Mouse (Mus musculus) T-helper 1 cell (primary cell): ENCODE measurements around the gene Pxmp4.

Experiments
- in situ Hi-C: fragments of 300-600 bp; cut with MboI, MseI; formaldehyde crosslinking; loops from one replicate; pipeline ENCODE4 v1.15.1; 2025; ENCODE audit warnings: high pct_unique_total_duplicates

Pxmp4 gene

DNA sequence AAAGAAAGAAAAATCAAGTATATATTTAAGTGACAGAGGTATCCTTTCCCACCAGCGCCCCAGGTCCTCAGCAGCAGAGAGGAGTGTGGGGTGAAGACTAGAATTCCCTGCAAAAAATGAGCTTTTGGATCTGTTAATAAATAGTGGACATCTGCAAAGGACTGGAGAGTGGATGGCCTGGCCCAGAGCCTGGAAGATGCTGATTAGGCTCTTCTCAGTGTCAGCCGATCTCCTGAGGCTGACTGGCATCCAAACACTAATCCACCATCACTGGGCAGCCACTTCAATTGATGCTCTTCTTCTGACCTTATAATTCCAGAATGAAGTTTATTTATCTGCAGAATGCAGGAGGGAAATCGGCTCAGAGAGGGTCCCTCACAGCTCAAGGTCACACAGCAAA lies 30.5 kb downstream of the Pxmp4 start:
- in situ Hi-C loops: no loop called here

DNA sequence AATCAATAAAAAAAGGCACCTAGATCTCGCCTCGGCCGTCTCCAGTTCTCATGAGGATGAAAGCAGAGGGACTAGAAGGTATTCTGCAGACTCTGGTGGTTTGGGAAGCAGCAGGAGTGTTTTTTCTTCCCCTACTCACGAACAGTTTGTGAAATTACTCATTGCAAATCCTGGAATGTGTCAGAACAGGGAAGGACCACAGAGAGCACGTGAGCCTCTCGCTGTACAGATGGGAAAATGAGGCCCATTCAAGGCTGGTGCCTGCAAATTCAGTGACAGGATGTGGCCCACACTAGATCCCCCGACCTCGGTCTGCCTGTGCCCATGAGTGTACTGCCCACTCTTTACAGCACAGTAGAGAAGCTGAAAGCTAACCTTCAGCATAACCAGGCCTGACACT lies 31.5 kb downstream of the Pxmp4 start:
- in situ Hi-C loops: no loop called here

DNA sequence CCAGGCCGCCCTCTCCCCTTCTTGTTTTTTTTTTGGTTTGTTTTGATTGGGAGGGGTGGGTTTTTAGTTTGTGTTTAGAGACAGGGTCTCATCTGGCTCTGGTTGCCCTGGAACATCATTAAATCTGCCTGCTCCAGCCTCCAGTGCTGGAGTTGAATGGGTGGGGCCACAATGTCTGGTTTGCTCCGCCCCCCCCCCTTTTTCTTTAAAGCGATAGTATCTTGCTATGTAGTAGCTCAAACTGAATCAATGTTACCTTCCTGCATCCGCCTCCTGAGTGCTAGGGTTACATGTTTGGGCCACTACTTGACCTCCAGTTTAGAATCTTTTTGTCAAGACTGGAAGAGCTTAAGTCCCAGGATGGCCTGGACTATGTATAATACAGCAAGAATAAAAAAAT lies 32.2 kb downstream of the Pxmp4 start:
- in situ Hi-C loops: no loop called here

DNA sequence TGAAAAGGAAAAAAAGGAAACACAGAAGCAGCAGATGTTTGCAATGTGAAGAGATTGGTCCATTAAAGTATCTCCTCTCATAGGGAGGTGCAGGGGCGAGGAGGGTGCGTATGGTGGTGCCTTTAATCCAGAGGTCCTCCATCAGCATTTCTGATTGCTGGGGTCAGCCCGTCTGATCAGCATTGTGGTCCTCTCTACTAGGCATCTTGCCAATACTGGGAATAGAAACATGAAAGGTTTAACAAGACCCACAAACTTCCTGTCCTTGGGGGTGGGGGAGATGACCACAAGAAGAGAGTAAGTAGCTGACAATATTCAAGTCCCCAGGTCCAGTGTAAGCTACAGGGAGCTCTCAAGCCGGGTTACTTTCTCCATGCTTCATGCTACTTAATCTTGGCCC lies 32.8 kb downstream of the Pxmp4 start:
- in situ Hi-C loops: no loop called here

DNA sequence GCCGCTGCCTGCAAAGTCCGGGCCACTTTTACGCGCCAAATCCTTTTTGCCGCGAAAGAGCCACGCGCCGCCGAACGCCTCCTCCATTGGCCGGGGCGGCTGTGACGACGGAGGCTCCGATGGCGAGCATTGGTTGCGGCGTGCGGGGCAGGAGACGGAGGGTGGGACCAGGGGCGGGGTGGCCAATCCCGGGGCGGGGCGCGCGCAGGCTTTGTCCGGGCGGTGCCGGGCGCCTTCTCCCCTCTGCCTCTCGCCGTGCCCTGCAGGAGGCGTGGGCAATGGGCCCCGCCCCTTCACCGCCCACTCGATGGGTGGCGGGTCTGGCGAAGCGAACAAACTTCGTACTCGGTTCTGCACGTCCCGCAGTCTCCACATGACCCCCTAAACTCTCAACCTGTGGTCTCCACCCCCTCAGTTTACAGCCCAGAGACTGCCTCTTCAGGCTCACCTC lies 33.6 kb downstream of the Pxmp4 start, which contains the start of gene E2f1:
Gene E2f1, minus strand, starts transcription at position 57 of the 451 bp plus-strand sequence.
- in situ Hi-C loops: no loop called here

DNA sequence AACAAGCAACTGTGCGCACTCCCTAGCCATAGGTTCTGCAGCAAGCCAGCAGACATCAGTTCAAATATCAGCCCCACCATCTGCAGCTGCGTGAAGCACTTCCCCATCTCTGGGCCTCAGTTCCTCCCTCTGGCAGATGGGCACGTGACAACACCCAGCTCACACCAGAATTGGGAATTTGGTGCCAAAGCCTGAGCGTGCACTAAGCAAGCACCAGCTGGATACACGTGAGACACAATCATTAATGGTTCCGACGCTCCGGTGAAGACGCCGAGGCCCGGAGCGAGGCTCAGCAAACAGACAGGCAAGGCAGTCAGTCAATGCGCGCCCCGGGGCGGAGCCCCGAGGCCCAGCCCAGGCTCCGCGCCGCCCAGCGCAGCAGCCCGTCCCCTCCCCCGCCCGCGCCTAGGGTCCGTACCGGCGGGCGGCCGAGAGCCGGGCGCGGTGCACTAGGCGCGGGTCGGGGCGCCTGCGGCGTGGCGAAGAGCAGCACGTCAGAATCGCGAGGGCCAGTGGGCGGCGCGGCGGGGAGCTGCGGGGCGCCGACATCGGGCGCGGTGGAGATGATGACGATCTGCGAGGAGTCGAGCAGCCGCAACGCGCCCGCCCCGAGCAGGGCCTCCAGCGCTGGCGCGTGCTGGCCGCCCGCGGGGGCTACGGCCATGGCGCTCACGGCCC lies 34.3 kb downstream of the Pxmp4 start:
- in situ Hi-C loops: no loop called here

DNA sequence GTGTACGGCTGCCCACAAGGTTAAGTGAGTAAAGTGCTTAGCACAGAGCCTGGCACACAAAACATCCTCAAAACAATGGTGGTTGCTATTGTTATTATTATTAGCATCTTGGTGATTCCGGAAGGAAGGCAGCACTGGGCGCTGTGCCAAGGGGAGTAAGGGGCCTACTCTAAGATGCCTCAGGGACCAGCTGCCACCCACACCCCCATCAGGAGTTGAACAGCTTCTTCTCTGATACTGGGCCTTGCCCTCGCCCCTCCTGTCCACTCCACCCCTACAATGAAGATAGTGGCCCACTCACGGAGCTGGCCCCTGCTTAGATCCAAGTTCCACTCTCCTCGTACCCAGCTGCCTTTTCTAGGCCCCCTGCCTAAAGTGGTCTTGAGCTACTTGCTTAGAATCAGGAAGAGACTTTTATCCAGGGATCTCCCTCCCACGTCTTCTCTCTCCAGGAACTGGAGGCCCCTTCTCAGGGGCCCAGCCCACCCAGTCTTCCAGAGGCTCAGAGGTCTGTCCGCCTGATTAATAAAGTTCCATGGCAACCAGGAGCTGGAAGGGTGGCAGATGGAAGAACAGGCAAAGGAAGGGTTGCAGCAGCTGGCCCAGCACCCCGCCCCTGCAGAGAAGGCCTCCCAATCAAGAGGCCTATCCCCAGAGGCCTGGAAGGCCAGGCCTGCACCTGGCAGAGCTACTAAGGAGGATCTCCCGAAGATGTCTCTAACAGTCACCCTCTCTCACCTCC lies 35.0 kb downstream of the Pxmp4 start:
- in situ Hi-C loops: no loop called here

- in situ Hi-C loops: no loop called here
These were observed 35.7 kb downstream of the Pxmp4 start for GRCm38 (mm10) chr2:154567766-154568165.

DNA sequence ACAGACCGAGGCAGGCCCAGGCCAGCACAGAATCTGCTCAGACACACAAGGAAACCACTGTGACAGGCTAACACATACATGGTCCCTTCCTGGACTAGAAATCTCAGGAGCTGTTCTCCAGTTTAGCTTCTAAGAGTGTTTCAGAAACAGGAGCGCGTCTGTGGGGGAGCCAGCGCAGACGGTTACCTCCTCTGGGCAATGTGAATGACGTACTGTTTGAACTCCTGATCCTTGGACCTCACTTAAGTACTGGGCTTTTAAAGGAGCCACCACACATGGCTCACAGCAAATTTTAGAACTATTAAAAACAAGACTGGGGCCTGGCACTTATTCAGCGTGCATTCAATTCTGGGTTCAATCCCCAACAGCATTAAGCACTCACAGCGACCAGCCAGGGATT lies 36.9 kb downstream of the Pxmp4 start:
- in situ Hi-C loops: no loop called here

- in situ Hi-C loops: no loop called here
These were observed 37.9 kb downstream of the Pxmp4 start for GRCm38 (mm10) chr2:154565562-154565961.

- in situ Hi-C loops: no loop called here
These were observed 39.8 kb downstream of the Pxmp4 start for GRCm38 (mm10) chr2:154563612-154564170.

DNA sequence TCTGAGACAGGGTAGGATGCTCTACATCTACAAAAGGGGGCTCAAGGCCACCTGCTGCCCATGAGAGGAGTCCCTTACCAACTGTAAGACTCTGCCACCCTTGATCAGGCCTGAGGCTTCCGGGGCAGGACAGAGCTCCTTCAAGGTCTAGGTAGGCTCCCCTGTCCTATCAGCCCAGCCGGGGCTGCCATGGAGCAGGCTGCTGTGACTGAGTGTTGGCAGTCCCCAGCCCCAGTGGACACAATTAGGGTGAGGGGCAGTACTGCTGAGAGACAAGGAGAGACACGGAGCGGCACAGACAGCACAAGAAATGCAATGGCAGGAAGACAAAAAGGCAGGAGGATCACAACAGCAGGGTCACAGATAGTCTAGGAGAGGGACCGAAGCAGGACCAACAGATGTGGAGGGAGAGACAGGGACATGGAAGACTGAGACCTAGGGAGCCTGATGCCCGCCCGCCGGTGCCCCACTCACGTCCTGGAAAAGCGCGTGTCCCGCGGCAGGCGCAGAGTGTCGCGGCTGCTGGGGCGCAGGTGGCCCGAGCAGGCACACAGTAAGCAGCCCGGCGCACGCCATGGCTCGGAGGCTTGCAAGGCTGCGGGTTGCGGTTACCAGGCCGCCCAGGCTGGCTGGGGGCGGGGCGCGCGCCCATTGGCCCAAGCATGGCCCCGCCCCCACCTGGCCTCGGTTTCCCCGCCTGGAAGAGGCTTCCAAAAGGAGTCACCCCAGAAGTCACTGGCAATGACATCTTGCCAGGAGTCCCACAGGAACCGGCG lies 45.1 kb downstream of the Pxmp4 start, which contains the start of gene Necab3:
Gene Necab3, minus strand, starts transcription at position 627 of the 776 bp plus-strand sequence.
- in situ Hi-C loops: no loop called here

GRCm38 (mm10) chr2:154557184-154557832 lies 46.2 kb downstream of the Pxmp4 start:
- in situ Hi-C loops: no loop called here

GRCm38 (mm10) chr2:154555235-154555634 lies 48.3 kb downstream of the Pxmp4 start:
- in situ Hi-C loops: no loop called here

DNA sequence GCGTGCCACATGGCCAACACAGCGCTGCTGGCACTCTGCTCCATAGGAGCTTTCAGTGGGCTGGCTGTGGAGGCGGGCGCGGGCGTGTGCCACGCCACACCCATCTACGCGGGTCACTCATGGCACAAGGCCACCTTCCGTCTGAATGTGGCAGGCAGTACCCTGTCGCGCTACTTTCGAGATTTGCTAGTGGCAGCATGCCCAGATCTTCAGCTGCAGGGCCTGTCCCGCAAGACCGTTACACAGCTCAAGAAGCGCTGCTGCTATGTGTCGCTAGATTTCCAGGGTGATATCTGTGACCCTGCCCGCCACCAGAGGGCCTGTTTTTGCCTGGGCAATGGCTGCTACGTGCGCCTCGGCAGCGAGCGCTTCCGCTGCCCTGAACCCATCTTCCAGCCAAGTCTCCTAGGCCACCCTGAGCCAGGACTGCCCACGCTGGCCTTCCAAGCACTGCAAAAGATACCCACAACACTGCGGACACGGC lies 51.0 kb downstream of the Pxmp4 start:
- in situ Hi-C loops: no loop called here

DNA sequence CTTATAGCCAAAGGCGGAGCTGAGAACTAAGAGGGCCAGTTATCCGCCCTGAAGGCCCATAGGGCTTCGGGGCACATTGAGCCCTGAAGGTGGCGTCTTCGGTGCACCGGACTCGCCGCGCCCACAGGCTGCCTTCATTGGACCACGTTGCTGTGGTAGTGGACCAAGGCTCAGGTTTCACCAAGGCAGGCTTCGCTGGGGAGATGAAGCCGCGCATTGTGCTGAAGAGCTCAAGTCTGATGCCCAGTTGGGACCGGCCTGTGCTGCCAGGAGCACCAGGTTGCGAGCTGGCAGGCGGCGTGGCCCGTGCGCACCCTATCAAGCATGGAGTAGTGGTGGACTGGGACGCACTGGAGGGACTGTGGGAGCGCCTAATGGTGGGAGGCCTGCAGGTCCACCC lies 51.6 kb downstream of the Pxmp4 start:
- in situ Hi-C loops: no loop called here

- in situ Hi-C loops: no loop called here
These were observed 52.0 kb downstream of the Pxmp4 start, which contains the start of gene Actl10 for GRCm38 (mm10) chr2:154551476-154551875. Actl10 (plus strand) TSS chr2:154551776.

GRCm38 (mm10) chr2:154550937-154551336 lies 52.6 kb downstream of the Pxmp4 start:
- in situ Hi-C loops: no loop called here

GRCm38 (mm10) chr2:154549886-154550189 lies 53.7 kb downstream of the Pxmp4 start:
- in situ Hi-C loops: loop anchor here (25.0 kb wide), 1 partner anchor 138 kb away; the partner anchor contains the start of gene Snta1

DNA sequence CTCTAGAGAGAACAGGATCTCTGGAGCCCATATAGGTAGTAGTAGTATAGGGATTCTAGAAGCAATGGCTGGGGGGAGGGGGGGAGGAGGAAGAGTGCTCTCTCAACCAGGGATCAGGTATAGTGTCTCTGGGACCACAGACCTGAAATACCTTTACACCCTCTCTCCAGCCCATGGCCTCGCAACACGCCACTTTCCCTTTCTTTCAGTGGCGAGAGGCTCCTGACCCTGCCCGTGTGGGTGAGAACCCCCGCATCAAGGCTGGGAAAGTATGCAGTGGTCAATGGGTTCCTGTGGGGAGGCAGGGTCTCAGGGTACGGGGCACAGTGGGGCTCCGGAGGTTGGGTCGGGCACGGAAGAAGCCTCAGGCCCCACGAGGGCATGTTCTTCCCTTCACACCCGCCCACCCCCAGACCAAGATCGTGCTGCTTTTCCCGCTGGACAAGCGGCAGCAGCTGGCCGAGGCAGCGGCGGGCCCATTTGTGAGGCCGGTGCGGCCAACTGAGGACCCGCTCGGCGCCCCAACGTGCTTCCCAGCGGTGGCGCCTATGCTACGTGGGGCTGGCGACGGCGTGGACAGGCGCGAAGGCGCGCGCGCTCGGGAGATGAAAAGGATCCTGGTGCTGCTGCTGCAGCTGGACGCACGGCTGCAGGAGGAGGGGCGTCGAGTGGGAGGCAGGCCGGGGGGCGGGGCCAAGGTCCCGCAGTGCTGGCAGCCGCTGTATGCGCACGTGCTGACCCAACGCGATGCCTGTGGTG lies 54.2 kb downstream of the Pxmp4 start:
- in situ Hi-C loops: loop anchor here (25.0 kb wide), 1 partner anchor 137 kb away; the partner anchor contains the start of gene Snta1
